Mouse (Mus musculus) spleen, embryonic (tissue): ENCODE results near the gene Plekha5.
"Not testable (repeated sequence)": the region's sequence is repeated elsewhere in the genome, so short reads cannot be mapped to it uniquely, and the experiment has no call there.

Experiments used
- CTCF ChIA-PET: fragments of 350-600 bp; sonication (Branson Sonifier 250); formaldehyde crosslinking; loops from one replicate; lab custom pipeline; 2022; lab: Charles Lee

Plekha5 gene

GRCm38 (mm10) chr6:140489570-140489969, 65.7 kb downstream of the Plekha5 start:
- CTCF ChIA-PET, result no interaction called here

GRCm38 (mm10) chr6:140490220-140490619, 66.4 kb downstream of the Plekha5 start:
- CTCF ChIA-PET, result no interaction called here

- CTCF ChIA-PET, result no interaction called here
Measured at GRCm38 (mm10) chr6:140490921-140491537, 67.2 kb downstream of the Plekha5 start.

- CTCF ChIA-PET, result no interaction called here
Measured at GRCm38 (mm10) chr6:140492043-140492442, 68.2 kb downstream of the Plekha5 start.

DNA sequence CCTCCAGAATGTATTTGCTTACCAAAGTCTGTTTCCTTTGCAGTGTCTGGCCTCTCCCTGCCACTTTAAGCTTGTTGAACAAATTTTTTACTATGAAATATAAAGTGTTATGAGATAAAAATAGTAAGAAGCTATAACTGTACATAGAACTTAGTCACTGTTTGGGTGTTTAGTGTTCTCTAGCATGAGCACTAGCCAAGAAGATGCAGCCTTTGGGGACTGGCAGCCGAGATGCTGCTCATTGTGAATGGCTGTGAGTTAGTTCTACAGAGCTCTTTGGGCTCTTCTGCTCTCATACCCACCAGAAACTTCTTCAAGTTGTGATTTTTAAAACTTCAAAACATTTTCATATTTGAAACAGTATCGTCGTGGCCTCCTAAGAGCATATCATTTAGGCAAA, 74.2 kb downstream of the Plekha5 start:
- CTCF ChIA-PET, result no interaction called here

DNA sequence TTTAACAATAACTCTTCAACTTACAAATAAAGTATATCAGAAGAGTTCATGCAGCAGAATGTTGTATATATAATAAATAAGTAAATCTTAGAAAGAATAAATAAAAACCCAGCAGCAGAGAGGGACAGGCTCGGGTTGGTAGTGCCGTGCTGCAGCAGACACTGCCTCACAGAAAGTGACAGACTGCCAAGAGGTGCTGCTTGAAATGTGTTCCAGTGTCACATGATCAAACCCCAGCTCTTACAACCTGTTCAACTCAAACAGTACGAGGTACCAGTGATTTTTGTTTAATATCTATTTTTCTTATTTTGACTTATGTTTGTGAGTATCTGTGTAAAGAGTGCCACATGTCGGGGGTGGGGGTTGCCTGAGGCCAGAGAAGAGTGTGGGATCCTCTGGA, 75.1 kb downstream of the Plekha5 start:
- CTCF ChIA-PET, result no interaction called here

DNA sequence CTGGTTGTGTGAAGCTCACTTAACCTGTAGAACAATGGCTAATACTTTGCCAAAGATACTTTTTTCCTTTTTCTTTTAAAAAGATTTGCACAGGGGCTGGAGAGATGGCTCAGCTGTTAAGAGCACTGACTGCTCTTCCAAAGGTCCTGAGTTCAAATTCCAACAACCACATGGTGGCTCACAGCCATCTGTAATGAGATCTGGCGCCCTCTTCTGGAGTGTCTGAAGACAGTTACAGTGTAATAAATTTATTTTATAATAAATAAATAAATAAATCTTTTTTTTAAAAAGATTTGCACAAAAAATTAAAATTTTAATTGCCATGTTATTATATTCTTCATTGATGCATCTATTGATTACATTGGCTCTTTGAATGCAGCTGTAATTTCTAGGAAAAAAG, 77.0 kb downstream of the Plekha5 start:
- CTCF ChIA-PET, result not testable (repeated sequence)

- CTCF ChIA-PET, result no interaction called here
Measured at GRCm38 (mm10) chr6:140501841-140502240, 78.0 kb downstream of the Plekha5 start.

GRCm38 (mm10) chr6:140504796-140505195, 80.9 kb downstream of the Plekha5 start:
- CTCF ChIA-PET, result no interaction called here

GRCm38 (mm10) chr6:140507605-140508004, 83.8 kb downstream of the Plekha5 start:
- CTCF ChIA-PET, result interaction anchor here (0.5 kb wide), 1 partner anchor 206 kb away, joined by 3 read pairs; no protein-coding TSS in a partner anchor

DNA sequence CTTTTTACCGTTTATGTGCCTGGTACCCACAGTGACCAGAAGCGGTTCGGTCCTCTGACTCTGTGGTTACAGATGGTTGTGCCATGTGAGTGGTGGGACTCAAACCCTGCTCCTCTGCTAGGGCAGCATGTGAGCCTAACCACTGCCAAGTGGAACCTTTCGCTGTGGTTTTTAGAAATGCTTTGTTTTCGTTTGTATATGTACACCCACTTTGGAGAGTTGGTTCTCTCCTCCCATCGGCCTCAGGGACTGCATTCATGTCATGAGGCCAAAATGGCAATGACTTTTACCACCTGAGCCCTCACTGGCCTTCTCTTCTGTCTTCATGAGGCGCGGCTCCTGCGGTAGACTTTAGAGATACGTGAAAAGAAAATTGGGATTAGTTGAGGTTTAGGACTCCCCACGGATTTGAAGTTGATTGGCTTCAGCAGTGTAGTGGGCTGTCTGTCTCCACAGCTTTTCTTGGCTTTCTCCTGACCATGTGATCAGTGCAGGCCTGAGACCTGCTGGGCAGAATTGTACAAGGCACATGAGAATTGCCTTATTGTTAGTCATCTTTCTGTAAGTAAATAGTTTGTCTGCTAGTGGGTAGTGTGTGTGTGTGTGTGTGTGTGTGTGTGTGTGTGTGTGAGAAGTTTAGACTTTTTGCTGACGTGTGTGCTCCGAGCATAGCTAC, 84.8 kb downstream of the Plekha5 start:
- CTCF ChIA-PET, result no interaction called here

- CTCF ChIA-PET, result no interaction called here
Measured at GRCm38 (mm10) chr6:140509151-140509530, 85.3 kb downstream of the Plekha5 start.

GRCm38 (mm10) chr6:140512016-140512415, 88.2 kb downstream of the Plekha5 start:
- CTCF ChIA-PET, result no interaction called here

GRCm38 (mm10) chr6:140512427-140512826, 88.6 kb downstream of the Plekha5 start:
- CTCF ChIA-PET, result no interaction called here

- CTCF ChIA-PET, result no interaction called here
Measured at GRCm38 (mm10) chr6:140514205-140515110, 90.6 kb downstream of the Plekha5 start.

GRCm38 (mm10) chr6:140515550-140515949, 91.7 kb downstream of the Plekha5 start:
- CTCF ChIA-PET, result no interaction called here

- CTCF ChIA-PET, result no interaction called here
Measured at GRCm38 (mm10) chr6:140516202-140516601, 92.3 kb downstream of the Plekha5 start.

DNA sequence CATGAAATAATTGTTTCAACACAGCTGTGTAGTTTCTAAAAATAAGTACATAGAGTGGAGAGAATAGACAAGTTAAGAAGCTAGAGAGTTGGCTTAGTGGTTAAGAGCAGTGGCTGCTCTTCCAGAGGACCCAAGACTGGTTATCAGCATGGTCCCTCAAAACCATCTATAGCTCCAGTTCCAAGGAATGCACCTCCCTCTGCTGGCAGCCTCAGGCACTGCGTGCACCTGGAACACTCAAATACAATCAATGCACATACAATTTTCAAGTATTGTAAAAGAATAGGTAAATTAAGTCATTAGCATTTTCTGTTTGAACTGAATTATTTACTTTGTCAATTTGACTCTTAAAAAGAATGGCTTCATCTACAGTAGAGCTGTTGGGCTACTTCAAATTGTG, 93.3 kb downstream of the Plekha5 start:
- CTCF ChIA-PET, result no interaction called here

DNA sequence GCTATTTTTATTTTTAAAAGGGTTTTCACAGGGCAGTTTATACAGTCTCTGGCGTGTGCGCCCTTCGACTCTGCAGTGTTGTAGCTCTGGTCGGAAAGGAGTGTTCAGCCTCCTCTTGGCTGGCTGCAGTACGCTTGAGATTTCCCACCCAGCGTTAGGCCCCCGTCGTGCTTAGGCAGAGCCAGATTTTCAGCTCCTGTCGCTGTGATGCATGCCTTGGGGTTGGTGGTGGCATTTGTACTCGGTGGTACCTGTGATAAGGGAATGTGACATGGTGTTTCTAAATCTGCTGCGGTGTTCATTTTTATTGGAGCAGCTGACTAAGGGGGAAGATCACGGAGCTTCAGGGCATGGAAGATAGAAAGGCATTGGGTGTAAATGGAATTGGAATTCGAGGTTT, 95.2 kb downstream of the Plekha5 start:
- CTCF ChIA-PET, result no interaction called here

DNA sequence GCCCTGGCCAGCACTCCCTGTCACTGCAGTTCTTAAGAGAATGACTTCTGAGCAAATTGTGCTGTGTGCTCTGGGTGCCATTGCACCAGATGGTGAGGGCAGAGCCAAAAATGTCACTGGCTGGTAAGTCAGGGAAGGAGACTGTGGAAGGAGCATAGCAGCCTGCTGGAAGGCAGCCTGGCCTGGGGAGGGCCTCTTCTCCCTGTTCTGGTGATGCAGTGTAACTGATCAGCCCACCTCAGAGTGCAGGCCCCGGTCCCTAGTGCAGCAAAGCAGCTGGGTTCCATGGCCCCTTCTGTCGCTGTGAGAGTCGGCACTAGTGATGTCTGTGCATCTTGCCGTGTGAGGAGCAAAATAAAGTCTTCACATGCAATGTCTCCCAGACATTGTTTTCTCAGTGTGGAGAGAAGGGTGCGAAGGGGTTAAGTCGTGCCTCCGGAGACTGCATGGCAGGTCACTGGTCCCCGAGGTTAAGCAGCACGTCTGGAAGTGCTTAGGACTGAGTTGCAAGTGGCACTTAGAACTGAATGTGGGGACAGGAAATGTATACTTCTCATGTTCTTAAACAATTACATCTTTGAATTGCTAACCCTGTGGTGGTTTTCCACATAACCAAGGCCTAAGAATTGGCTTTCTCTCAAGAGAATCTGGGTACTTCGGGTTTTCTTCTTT, 95.8 kb downstream of the Plekha5 start:
- CTCF ChIA-PET, result no interaction called here

DNA sequence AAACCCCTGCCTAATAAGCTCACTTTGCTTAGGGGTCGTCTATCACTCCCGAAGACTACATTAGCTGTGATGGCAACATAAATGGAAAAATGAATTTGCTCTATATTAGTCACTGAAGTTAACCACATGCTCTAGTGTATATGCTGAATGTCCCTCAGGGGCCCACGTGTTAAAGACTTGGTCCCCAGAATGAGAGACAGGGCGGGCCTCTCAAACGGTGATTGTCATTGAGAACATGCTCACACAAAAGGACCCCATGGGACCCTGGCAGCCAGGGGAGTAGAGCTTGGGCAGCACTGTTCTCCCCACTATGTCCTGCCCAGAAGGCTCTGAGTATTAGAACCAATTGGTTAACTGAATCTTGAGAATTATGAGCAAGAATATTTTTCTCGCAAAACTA, 97.1 kb downstream of the Plekha5 start:
- CTCF ChIA-PET, result no interaction called here

DNA sequence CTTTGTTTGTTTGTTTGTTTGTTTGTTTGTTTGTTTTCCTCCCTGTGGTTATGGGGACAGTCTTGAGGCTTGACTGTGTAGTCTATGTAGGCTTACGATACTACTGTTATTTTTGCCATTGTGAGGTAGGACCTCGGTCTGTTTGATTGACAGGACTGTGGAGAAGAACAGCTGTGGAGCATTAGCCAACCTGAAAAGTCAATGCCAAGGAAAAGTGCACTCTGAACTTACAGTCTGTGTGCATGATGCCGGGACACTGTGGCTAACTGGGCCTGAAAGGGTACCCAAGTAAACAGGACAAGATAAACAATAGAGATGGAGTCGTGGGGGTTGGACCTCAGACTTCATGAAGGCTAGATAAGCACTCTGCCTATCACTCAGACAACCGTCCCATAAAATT, 98.0 kb downstream of the Plekha5 start:
- CTCF ChIA-PET, result no interaction called here
